Mouse (Mus musculus): Measurements from ENCODE around the gene Ints3.
"Not testable (repeated sequence)": the region's sequence is repeated elsewhere in the genome, so short reads cannot be mapped to it uniquely, and the experiment has no call there.

Gene Ints3

DNA sequence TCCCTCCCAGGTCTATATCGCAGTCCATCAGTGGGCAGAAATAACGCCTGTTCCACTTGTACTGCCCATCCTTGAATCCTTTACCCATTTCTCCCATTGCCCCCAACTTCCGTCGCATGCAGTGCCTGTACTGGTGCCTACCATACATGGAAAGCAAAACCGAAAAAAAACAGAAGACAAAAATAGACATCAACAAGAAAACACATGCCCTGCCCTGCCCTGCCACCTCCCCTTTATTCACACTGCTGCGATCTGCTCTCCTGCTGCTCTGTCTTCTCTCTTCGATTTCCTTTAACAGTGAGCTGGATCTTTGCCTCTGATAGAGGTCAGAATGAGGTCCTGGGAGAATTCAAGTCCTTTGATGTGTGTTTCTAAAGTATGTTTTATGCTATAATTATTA, 75.5 kb downstream of the Ints3 start:
- no peak for DNase-seq (ENCODE audit: low read depth, low spot score)

DNA sequence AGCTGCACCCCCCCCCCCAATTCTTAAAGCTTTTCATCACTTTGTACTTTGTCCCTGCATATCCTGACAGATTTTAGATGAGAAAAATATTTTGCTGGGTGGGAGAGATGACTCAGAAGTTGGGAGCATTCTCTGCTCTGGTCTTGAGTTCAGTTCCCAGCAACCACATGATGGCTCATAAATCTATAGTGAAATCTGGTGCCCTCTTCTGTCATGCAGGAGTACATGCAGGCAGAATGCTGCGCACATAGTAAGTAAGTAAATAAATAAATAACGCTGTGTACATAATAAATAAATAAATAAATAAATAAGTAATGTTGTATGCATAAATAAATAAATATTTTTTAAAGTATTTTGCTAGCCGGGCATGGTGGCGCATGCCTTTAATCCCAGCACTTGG, 85.6 kb downstream of the Ints3 start:
- no peak for DNase-seq (ENCODE audit: low read depth, low spot score)

DNA sequence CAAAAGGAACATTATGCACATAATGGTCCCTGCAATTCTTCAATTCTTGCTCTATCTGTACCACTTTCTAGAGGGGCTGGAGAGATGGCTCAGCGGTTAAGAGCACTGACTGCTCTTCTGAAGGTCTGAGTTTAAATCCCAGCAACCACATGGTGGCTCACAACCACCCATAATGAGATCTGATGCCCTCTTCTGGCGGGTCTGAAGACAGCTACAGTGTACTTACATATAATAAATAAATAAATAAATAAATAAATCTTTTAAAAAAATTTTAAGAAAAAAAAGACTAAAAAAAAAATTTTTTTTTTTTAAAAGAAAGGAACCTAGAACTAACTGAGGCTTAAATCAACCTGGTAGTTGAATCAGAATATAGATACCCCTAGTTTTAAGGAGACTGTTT, 90.6 kb downstream of the Ints3 start:
- DNase-seq (ENCODE audit: low read depth, low spot score) = not testable (repeated sequence)
